Mouse (Mus musculus) megakaryocyte, embryonic 14.5 days (primary cell): Measurements from ENCODE around the gene Itga7.

Experiments used
- FLI1 ChIP-seq: IDR thresholded peaks from 2 replicates; pipeline ENCODE4 v1.6.1; 2012; ENCODE audit warnings: low read length, inconsistent platforms, mixed read lengths
- GATA1 ChIP-seq: IDR thresholded peaks from 3 replicates; pipeline ENCODE4 v1.6.1; 2012; ENCODE audit warnings: mixed read lengths, low read length, inconsistent platforms, borderline replicate concordance

- TF ChIP-seq GATA1, result no peak
- TF ChIP-seq FLI1, result no peak
Measured at GRCm38 (mm10) chr10:128950208-128950887, 16.7 kb downstream of the Itga7 start.
